Mouse (Mus musculus): ENCODE measurements around the gene Sp2. TPM values are rescaled to one million over a fixed set of nuclear protein-coding genes. Genes with fewer than 3 reads are reported as not detected.
A peak's percentile ranks its signal among the peaks of the same experiment; 100 is the strongest.

Gene Sp2
- polyA plus RNA-seq, 1 experiment from 2014 or later: 29.4 TPM

DNA sequence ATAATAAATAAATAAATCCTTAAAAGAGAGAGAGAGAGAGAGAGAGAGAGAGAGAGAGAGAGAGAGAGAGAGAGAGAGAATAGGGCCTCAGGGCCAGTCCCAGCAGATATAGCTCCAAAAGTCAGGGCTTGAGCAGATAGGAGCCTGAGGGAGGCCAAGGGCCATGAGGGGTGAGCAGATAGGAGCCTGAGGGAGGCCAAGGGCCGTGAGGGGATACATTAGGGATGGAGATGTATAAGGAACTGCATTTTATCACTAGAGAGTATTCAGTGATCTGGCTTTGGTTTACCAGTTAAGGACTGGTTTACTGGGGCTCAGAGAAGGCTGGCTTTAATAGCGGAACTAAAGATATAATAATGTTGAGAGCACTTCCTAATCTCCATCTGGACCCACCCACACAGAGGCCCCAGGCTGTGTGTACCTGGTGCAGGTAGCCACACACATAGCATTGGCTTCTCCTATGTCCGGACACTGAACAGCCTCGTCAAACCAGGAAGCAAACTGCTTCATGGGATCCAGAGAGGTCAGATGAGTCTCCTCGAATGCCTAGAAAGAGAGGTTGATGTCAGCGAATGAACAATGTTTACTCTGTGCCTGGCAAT, 40.7 kb downstream of the Sp2 start:
- ATAC-seq (ENCODE audit: insufficient read depth, low FRiP score, low TSS enrichment) (no peak), DNase-seq (ENCODE audit: low spot score) (no peak)
- Histone ChIP-seq H3K27me3 (ENCODE audit: control insufficient read depth, insufficient read depth, low read length) (no peaks in the 10 kb centered on the region), H3K4me3 (ENCODE audit: low read depth, low read length) (no peak overlapping the region), H3K36me3 (ENCODE audit: control insufficient read depth, insufficient read depth, low read length) (no peaks in the 10 kb centered on the region), H3K9ac (ENCODE audit: low read length) (no peak overlapping the region), H3K4me2 (ENCODE audit: low read depth) (no peak overlapping the region), H3K4me1 (ENCODE audit: control insufficient read depth, insufficient read depth, low read length) (0 out of 2 replicates have a peak, but pooled peaks cover 3% of the 10 kb centered on the region), H3K9me3 (ENCODE audit: control insufficient read depth, low read length) (no peaks in the 10 kb centered on the region), H3K27ac (ENCODE audit: low read depth, low read length) (no peak overlapping the region)
- 84% methylated on average over 6 of the region's 6 CpGs for WGBS

GRCm38 (mm10) chr11:96940578-96941465, 41.9 kb downstream of the Sp2 start:
- no peak overlapping the region for H3K27ac ChIP-seq (ENCODE audit: low read depth, low read length)
- no peak overlapping the region for H3K4me2 ChIP-seq (ENCODE audit: low read depth)
- no peak overlapping the region for H3K9ac ChIP-seq (ENCODE audit: low read length)
- 0 out of 2 replicates have a peak, but pooled peaks cover 3% of the 10 kb centered on the region for H3K4me1 ChIP-seq (ENCODE audit: control insufficient read depth, insufficient read depth, low read length)
- no peak for DNase-seq (ENCODE audit: low spot score)
- no peaks in the 10 kb centered on the region for H3K36me3 ChIP-seq (ENCODE audit: control insufficient read depth, insufficient read depth, low read length)
- H3K9me3 ChIP-seq (ENCODE audit: control insufficient read depth, low read length): no peaks in the 10 kb centered on the region
- H3K27me3 ChIP-seq (ENCODE audit: control insufficient read depth, insufficient read depth, low read length): no peaks in the 10 kb centered on the region
- ATAC-seq (ENCODE audit: insufficient read depth, low FRiP score, low TSS enrichment): no peak
- WGBS: 80% methylated on average over 16 of the region's 16 CpGs
- no peak overlapping the region for H3K4me3 ChIP-seq (ENCODE audit: low read depth, low read length)

GRCm38 (mm10) chr11:96938426-96938800, 44.3 kb downstream of the Sp2 start:
- Histone ChIP-seq H3K9me3 (ENCODE audit: control insufficient read depth, low read length) (no peaks in the 10 kb centered on the region), H3K4me2 (ENCODE audit: low read depth) (no peak overlapping the region), H3K27ac (ENCODE audit: low read depth, low read length) (no peak overlapping the region), H3K36me3 (ENCODE audit: control insufficient read depth, insufficient read depth, low read length) (no peaks in the 10 kb centered on the region), H3K4me3 (ENCODE audit: low read depth, low read length) (no peak overlapping the region), H3K9ac (ENCODE audit: low read length) (no peak overlapping the region), H3K4me1 (ENCODE audit: control insufficient read depth, insufficient read depth, low read length) (no peaks in the 10 kb centered on the region), H3K27me3 (ENCODE audit: control insufficient read depth, insufficient read depth, low read length) (no peaks in the 10 kb centered on the region)
- no peak for ATAC-seq (ENCODE audit: insufficient read depth, low FRiP score, low TSS enrichment)
- 89% methylated on average over 6 of the region's 6 CpGs for WGBS
- DNase-seq (ENCODE audit: low spot score): no peak

DNA sequence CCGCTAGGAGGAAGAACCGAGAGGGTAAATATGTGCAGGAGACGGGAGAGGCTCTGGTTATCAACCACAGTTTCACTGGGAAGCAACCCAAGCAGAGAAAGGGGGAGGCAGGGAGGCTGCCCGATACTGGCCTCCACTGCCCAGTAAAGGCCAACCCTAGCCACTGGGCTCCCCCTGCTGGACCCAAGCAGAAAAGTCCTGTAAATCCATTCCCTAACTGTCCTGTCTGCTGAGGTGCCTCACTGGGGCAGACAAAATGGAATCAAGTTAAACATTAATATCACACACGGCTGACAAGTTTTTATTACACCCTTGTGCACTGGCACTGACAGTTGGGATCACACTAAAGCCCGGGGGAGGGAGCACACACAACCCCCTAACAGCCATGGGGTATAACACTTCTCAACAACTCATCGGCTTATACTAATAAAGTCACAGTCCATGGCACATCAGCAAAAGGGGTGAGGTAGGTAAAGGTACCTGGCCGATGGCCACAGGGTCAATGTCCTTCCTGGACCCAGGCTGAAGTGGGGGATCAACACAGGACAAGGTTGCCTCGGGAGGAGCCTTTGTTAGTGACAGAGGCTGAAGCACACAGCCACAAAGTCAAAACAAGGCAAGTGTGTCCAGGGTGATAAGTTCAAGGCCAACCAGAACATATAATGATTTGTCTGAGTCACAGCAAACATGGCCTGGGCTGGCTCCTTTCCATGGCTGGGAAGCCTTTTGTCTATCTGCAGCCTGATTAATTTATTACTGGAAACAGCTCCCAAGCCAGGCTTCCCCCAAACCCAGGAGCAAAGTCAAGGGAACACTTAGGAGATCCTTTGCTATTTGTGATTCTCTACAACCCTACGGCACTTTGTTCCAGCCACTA, 45.0 kb downstream of the Sp2 start:
- Histone ChIP-seq H3K4me1 (ENCODE audit: control insufficient read depth, insufficient read depth, low read length) (no peaks in the 10 kb centered on the region), H3K36me3 (ENCODE audit: control insufficient read depth, insufficient read depth, low read length) (no peaks in the 10 kb centered on the region), H3K9me3 (ENCODE audit: control insufficient read depth, low read length) (no peaks in the 10 kb centered on the region), H3K27ac (ENCODE audit: low read depth, low read length) (no peak overlapping the region), H3K4me3 (ENCODE audit: low read depth, low read length) (no peak overlapping the region), H3K9ac (ENCODE audit: low read length) (no peak overlapping the region), H3K27me3 (ENCODE audit: control insufficient read depth, insufficient read depth, low read length) (no peaks in the 10 kb centered on the region), H3K4me2 (ENCODE audit: low read depth) (no peak overlapping the region)
- DNase-seq (ENCODE audit: low spot score) (peak; percentile 55), ATAC-seq (ENCODE audit: insufficient read depth, low FRiP score, low TSS enrichment) (no peak)
- WGBS: 48% methylated on average over 10 of the region's 10 CpGs

GRCm38 (mm10) chr11:96935872-96936650, 46.7 kb downstream of the Sp2 start:
- 85% methylated on average over 9 of the region's 9 CpGs for WGBS
- DNase-seq (ENCODE audit: low spot score) (no peak), ATAC-seq (ENCODE audit: insufficient read depth, low FRiP score, low TSS enrichment) (no peak)
- no peak overlapping the region for H3K4me3 ChIP-seq (ENCODE audit: low read depth, low read length)
- H3K4me1 ChIP-seq (ENCODE audit: control insufficient read depth, insufficient read depth, low read length): no peaks in the 10 kb centered on the region
- H3K9ac ChIP-seq (ENCODE audit: low read length): no peak overlapping the region
- no peak overlapping the region for H3K4me2 ChIP-seq (ENCODE audit: low read depth)
- no peaks in the 10 kb centered on the region for H3K9me3 ChIP-seq (ENCODE audit: control insufficient read depth, low read length)
- H3K27ac ChIP-seq (ENCODE audit: low read depth, low read length): no peak overlapping the region
- H3K36me3 ChIP-seq (ENCODE audit: control insufficient read depth, insufficient read depth, low read length): no peaks in the 10 kb centered on the region
- H3K27me3 ChIP-seq (ENCODE audit: control insufficient read depth, insufficient read depth, low read length): no peaks in the 10 kb centered on the region

GRCm38 (mm10) chr11:96934921-96935356, 47.8 kb downstream of the Sp2 start:
- H3K27ac ChIP-seq (ENCODE audit: low read depth, low read length): no peak overlapping the region
- no peaks in the 10 kb centered on the region for H3K4me1 ChIP-seq (ENCODE audit: control insufficient read depth, insufficient read depth, low read length)
- no peaks in the 10 kb centered on the region for H3K9me3 ChIP-seq (ENCODE audit: control insufficient read depth, low read length)
- WGBS: 22% methylated on average over 12 of the region's 12 CpGs
- 0 out of 2 replicates have a peak, but pooled peaks have one; percentile 53 for ATAC-seq (ENCODE audit: insufficient read depth, low FRiP score, low TSS enrichment)
- H3K27me3 ChIP-seq (ENCODE audit: control insufficient read depth, insufficient read depth, low read length): no peaks in the 10 kb centered on the region
- peak overlapping the region; percentile 1; the same call in 1 of the 2 replicates for H3K4me2 ChIP-seq (ENCODE audit: low read depth)
- no peak overlapping the region for H3K9ac ChIP-seq (ENCODE audit: low read length)
- DNase-seq (ENCODE audit: low spot score): peak; percentile 46
- H3K4me3 ChIP-seq (ENCODE audit: low read depth, low read length): no peak overlapping the region
- H3K36me3 ChIP-seq (ENCODE audit: control insufficient read depth, insufficient read depth, low read length): no peaks in the 10 kb centered on the region

- no peak for ATAC-seq (ENCODE audit: insufficient read depth, low FRiP score, low TSS enrichment)
- Histone ChIP-seq H3K4me3 (ENCODE audit: low read depth, low read length) (no peak overlapping the region), H3K4me2 (ENCODE audit: low read depth) (no peak overlapping the region), H3K27me3 (ENCODE audit: control insufficient read depth, insufficient read depth, low read length) (peaks cover 4% of the 10 kb centered on the region; the same call in 1 of the 2 replicates), H3K9ac (ENCODE audit: low read length) (no peak overlapping the region), H3K4me1 (ENCODE audit: control insufficient read depth, insufficient read depth, low read length) (no peaks in the 10 kb centered on the region), H3K9me3 (ENCODE audit: control insufficient read depth, low read length) (no peaks in the 10 kb centered on the region), H3K27ac (ENCODE audit: low read depth, low read length) (no peak overlapping the region), H3K36me3 (ENCODE audit: control insufficient read depth, insufficient read depth, low read length) (no peaks in the 10 kb centered on the region)
- no peak for DNase-seq (ENCODE audit: low spot score)
- WGBS: 91% methylated on average over 13 of the region's 13 CpGs
Measured at GRCm38 (mm10) chr11:96933562-96934276, 49.0 kb downstream of the Sp2 start.
